In the genomic region with DNA sequence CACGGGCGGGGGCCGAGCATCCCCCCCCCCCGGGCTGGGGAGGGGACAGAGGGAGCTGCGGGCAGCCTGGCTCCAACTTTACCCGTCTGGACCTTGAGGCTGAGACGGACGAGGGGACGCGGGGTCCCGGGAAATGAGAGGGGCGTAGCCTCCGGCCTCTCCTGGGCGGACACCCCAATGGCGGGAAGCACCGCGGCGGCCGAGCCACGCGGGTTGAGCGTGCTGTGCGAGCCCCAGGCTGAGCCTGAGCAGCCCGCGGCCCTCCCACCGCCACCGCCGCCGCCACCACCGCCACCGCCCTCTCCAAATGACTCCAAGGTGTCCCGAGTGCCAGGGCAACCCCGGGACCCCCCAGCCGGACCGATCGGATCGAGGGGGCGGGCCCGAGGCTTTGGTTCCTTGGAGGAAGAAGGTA, we compare ENCODE assay signal across 8 mouse cellular contexts. TPM values are rescaled to one million over a fixed set of nuclear protein-coding genes. Genes with fewer than 3 reads are reported as not detected.
DNase-seq lines count a peak whose midpoint lies in the region; ATAC-seq and TF ChIP-seq lines count a peak whose summit lies in the region.

No protein-coding gene starts in this region.

- H3K9me3 ChIP-seq in heart, embryonic 16.5 days (replicated peaks; ENCODE audit: control insufficient read depth, low read length): no peaks in the 10 kb centered on the region
- H3K9me3 ChIP-seq in MEL (replicated peaks; ENCODE audit: insufficient read depth, low read length): no peaks in the 10 kb centered on the region
- no peaks in the 10 kb centered on the region for H3K9me3 ChIP-seq in limb, embryonic 11.5 days (ENCODE audit: control insufficient read depth, low read length)
- no peaks in the 10 kb centered on the region for H3K9me3 ChIP-seq in midbrain, postnatal 0 days (ENCODE audit: low read length)

- TF ChIP-seq POLR2A in MEL (IDR thresholded peaks at IDR 0.05; ENCODE audit: control insufficient read depth in 1 of 2, insufficient read depth in 1 of 2, low read depth in 1 of 2, low read length in 2 of 2, poor library complexity in 1 of 2): no peak

- peaks cover 8% of the 10 kb centered on the region; the same call in 1 of the 2 replicates for H3K36me3 ChIP-seq in heart, embryonic 16.5 days (ENCODE audit: control insufficient read depth, insufficient read depth)
- peaks cover 3 to 28% of the 10 kb centered on the region in 2 experiments for H3K36me3 ChIP-seq in MEL (ENCODE audit: control insufficient read depth in 1 of 2, insufficient read depth in 2 of 2, low read length in 2 of 2)
- no peaks in the 10 kb centered on the region for H3K36me3 ChIP-seq in limb, embryonic 11.5 days (ENCODE audit: control insufficient read depth, insufficient read depth, low read length)
- H3K36me3 ChIP-seq in midbrain, postnatal 0 days (ENCODE audit: insufficient read depth, low read length): no peaks in the 10 kb centered on the region

- H3K27me3 ChIP-seq in heart, embryonic 16.5 days (ENCODE audit: control insufficient read depth, insufficient read depth, low read length): no peaks in the 10 kb centered on the region
- H3K27me3 ChIP-seq in MEL (ENCODE audit: control insufficient read depth in 1 of 2, insufficient read depth in 2 of 2, low read length in 2 of 2): no peaks in the 10 kb centered on the region
- H3K27me3 ChIP-seq in limb, embryonic 11.5 days (ENCODE audit: control insufficient read depth, insufficient read depth, low read length): no peaks in the 10 kb centered on the region
- H3K27me3 ChIP-seq in midbrain, postnatal 0 days (ENCODE audit: insufficient read depth, low read length): no peaks in the 10 kb centered on the region

- no peak for TF ChIP-seq CTCF in MEL (IDR thresholded peaks at IDR 0.05 in 2 of 3, conservative IDR thresholded peaks at IDR 0.05 in 1 of 3; ENCODE audit: control insufficient read depth in 1 of 3, insufficient read depth in 1 of 3, low read depth in 2 of 3, low read length in 3 of 3, poor library complexity in 1 of 3, severe bottlenecking in 1 of 3)
- TF ChIP-seq CTCF in midbrain, postnatal 0 days (IDR thresholded peaks at IDR 0.05): no peak

- peaks cover 35% of the 10 kb centered on the region for H3K79me2 ChIP-seq in MEL (ENCODE audit: control insufficient read depth, insufficient read depth, low read length, poor library complexity)

- peak; percentile 64 for ATAC-seq in heart, embryonic 16.5 days (replicated peaks; ENCODE audit: extremely low read depth, insufficient read depth, low FRiP score)
- peak; percentile 59 for ATAC-seq in erythroblast, adult 5-6 weeks (replicated peaks; ENCODE audit: low FRiP score, poor library complexity, severe bottlenecking)
- no peak; the same call in 1 of the 2 replicates for ATAC-seq in limb, embryonic 11.5 days (ENCODE audit: insufficient number of reproducible peaks, low FRiP score, low TSS enrichment, low read depth)
- peak; percentile 53 for ATAC-seq in midbrain, postnatal 0 days (ENCODE audit: low FRiP score)

- intact Hi-C loops in heart, postnatal 25 days (cut with DNase I): no loop called here

- no peak for DNase-seq in heart, postnatal 25 days (ENCODE audit: low spot score)
- DNase-seq in MEL (ENCODE audit: low read depth, low spot score): no peak
- DNase-seq in limb, embryonic 11.5 days (ENCODE audit: low spot score): no peak
- DNase-seq in midbrain, postnatal 0 days (ENCODE audit: low spot score): peak; percentile 12
- DNase-seq in urinary bladder, adult 18-20 months (ENCODE audit: low spot score in 2 of 2): no peak
- DNase-seq in urinary bladder, postnatal 36 days (ENCODE audit: low spot score in 2 of 2): no peak

- peak overlapping the region; percentile 98 for H3K4me3 ChIP-seq in heart, embryonic 16.5 days (ENCODE audit: low read length)
- H3K4me3 ChIP-seq in MEL (ENCODE audit: control insufficient read depth in 1 of 2, insufficient read depth in 1 of 2, low read depth in 2 of 2, low read length in 2 of 2): peak overlapping the region; percentile 73 to 93
- peak overlapping the region; percentile 97 for H3K4me3 ChIP-seq in limb, embryonic 11.5 days (ENCODE audit: low read depth, low read length)
- H3K4me3 ChIP-seq in midbrain, postnatal 0 days (ENCODE audit: low read depth, low read length): peak overlapping the region; percentile 97

- peak overlapping the region; percentile 69 for H3K4me2 ChIP-seq in heart, embryonic 16.5 days (ENCODE audit: low read depth, low read length)
- H3K4me2 ChIP-seq in limb, embryonic 11.5 days (ENCODE audit: low read depth, severe bottlenecking): peak overlapping the region; percentile 78
- peak overlapping the region; percentile 91 for H3K4me2 ChIP-seq in midbrain, postnatal 0 days (ENCODE audit: low read depth, low read length, poor library complexity, severe bottlenecking)

- H3K27ac ChIP-seq in heart, embryonic 16.5 days (ENCODE audit: low read length): peak overlapping the region; percentile 88
- H3K27ac ChIP-seq in MEL (ENCODE audit: control insufficient read depth, low read depth, low read length): peak overlapping the region; percentile 78
- H3K27ac ChIP-seq in limb, embryonic 11.5 days (replicated peaks; ENCODE audit: low read depth, low read length): peak overlapping the region; percentile 76
- peak overlapping the region; percentile 76 for H3K27ac ChIP-seq in midbrain, postnatal 0 days (ENCODE audit: low read depth, low read length)

- TF ChIP-seq EP300 in MEL (IDR thresholded peaks at IDR 0.05; ENCODE audit: low read depth in 1 of 2, low read length in 2 of 2): no peak

- WGBS in heart, embryonic 16.5 days: under 1% methylated on average over 32 of the region's 39 CpGs
- 0% methylated on average over 35 of the region's 39 CpGs for WGBS in limb, embryonic 11.5 days
- WGBS in midbrain, postnatal 0 days: under 1% methylated on average over 31 of the region's 39 CpGs

- peak overlapping the region; percentile 98 for H3K9ac ChIP-seq in heart, embryonic 16.5 days (ENCODE audit: low read length)
- peak overlapping the region; percentile 93 for H3K9ac ChIP-seq in MEL (ENCODE audit: control insufficient read depth, low read depth, low read length, poor library complexity, severe bottlenecking)
- peak overlapping the region; percentile 90 for H3K9ac ChIP-seq in limb, embryonic 11.5 days (ENCODE audit: low read length)
- peak overlapping the region; percentile 91 for H3K9ac ChIP-seq in midbrain, postnatal 0 days (replicated peaks; ENCODE audit: low read length, poor library complexity, severe bottlenecking)

- no peak for TF ChIP-seq RAD21 in MEL (IDR thresholded peaks at IDR 0.05; ENCODE audit: low read depth, low read length)

- peaks cover 11% of the 10 kb centered on the region for H3K4me1 ChIP-seq in heart, embryonic 16.5 days (ENCODE audit: control insufficient read depth, insufficient read depth, low read length)
- H3K4me1 ChIP-seq in MEL (ENCODE audit: control insufficient read depth in 1 of 2, insufficient read depth in 2 of 2, low read length in 2 of 2): peaks cover 13 to 20% of the 10 kb centered on the region in 2 experiments
- no peaks in the 10 kb centered on the region for H3K4me1 ChIP-seq in limb, embryonic 11.5 days (ENCODE audit: control insufficient read depth, insufficient read depth, low read length)
- H3K4me1 ChIP-seq in midbrain, postnatal 0 days (ENCODE audit: insufficient read depth, low read length): no peaks in the 10 kb centered on the region; the same call in 1 of the 2 replicates

TF ChIP-seq in MEL, 35 proteins besides CTCF, POLR2A, EP300 and RAD21:
- TF ChIP-seq ZKSCAN1 (IDR thresholded peaks at IDR 0.05; ENCODE audit: low read depth, low read length) (no peak), TAL1 (IDR thresholded peaks at IDR 0.05; ENCODE audit: low read length) (no peak), USF2 (IDR thresholded peaks at IDR 0.05; ENCODE audit: borderline replicate concordance in 1 of 2, insufficient read depth in 1 of 2, low read depth in 1 of 2, low read length in 2 of 2) (no peak), HCFC1 (IDR thresholded peaks at IDR 0.05; ENCODE audit: low read depth, low read length) (no peak), POLR2AphosphoS2 (IDR thresholded peaks at IDR 0.05; ENCODE audit: low read length) (no peak), GATA1 (IDR thresholded peaks at IDR 0.05; ENCODE audit: low read depth, low read length) (no peak), NELFE (IDR thresholded peaks at IDR 0.05; ENCODE audit: low read depth, low read length) (no peak), MYB (IDR thresholded peaks at IDR 0.05; ENCODE audit: low read depth, low read length) (no peak)

RNA-seq across cellular contexts. Expression of gene Nup54, which starts 0.4 kb away (rescaled TPM):
- polyA plus RNA-seq in heart, embryonic 16.5 days (2015; fragmentation: Nextera tagmentation; extraction: Ambion mirVana): 37.2 and 38.8 TPM in 2 replicates
- 10 to 100 TPM; 16.5 to 17.0 TPM for total RNA-seq in heart, postnatal 25 days (2021)
- total RNA-seq in MEL (2012; rRNA removed): 60.4 and 67.5 TPM in 2 replicates
- 100 to 1,000 TPM in 1 of 2 experiments, not detected in 1; 106 TPM for polyA plus RNA-seq in MEL (2012; ENCODE audit: insufficient read depth in 1 of 2, insufficient read length in 2 of 2, low read depth in 1 of 2, low replicate concordance in 2 of 2, missing spikeins in 1 of 2)
- 27.3 and 28.4 TPM in 2 replicates for total RNA-seq in erythroblast, adult 5-6 weeks (2015; ENCODE audit: low replicate concordance)
- 16.9 and 35.0 TPM in 2 replicates for total RNA-seq in erythroblast, adult 5-6 weeks (2017; ENCODE audit: low replicate concordance)
- polyA plus RNA-seq in limb, embryonic 11.5 days (2014; fragmentation: Nextera tagmentation; extraction: Ambion mirVana): 77.4 and 77.5 TPM in 2 replicates
- 91.8 and 145 TPM in 2 replicates for total RNA-seq in midbrain, postnatal 0 days (2014; rRNA removed)
- 52.1 and 52.6 TPM in 2 replicates for polyA plus RNA-seq in midbrain, postnatal 0 days (2015; fragmentation: Nextera tagmentation; extraction: Ambion mirVana)
